Mouse (Mus musculus): ENCODE results near the gene Morc4.

DNA sequence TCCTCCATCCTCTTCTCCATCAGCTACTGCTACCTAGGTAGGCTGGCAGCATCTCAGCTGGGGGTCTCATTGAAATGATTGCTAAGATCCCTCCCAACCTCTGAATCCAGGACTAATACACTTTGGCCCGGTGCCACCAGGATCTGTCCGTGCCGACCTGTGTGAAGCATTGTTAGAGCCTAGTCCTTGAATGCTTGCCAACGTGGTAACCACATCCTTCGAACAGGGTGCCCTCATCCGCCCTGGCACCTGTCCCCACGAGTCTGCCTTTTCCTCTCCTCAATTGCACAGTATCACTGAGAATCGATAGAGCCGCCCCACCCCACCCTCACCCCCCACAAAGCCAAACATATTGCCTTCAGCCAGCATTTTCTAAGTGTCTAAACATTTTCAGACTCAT lies 73.6 kb downstream of the Morc4 start:
- no peak for TF ChIP-seq POLR2A (IDR thresholded peaks at IDR 0.05; ENCODE audit: low read depth, low read length)
- no peak for TF ChIP-seq CTCF (conservative IDR thresholded peaks at IDR 0.05; ENCODE audit: insufficient read depth, insufficient read length, low read depth, low read length)
